Mouse (Mus musculus) cerebellum, postnatal 14 days (tissue): ENCODE data around the gene Clrn3.
"Not testable (repeated sequence)": the region's sequence is repeated elsewhere in the genome, so short reads cannot be mapped to it uniquely, and the experiment has no call there.

ENCODE experiments used
- DNase-seq, 2 experiments: peaks; one replicate each; pipeline ENCODE4 v3.0.0; 2021; ENCODE audit warnings: mixed read lengths in 2 of 2

The Clrn3 gene

GRCm38 (mm10) chr7:135528515-135528914, at the start of gene Clrn3:
Gene Clrn3 (minus strand): TSS chr7:135528654.
- DNase-seq = no peak

DNA sequence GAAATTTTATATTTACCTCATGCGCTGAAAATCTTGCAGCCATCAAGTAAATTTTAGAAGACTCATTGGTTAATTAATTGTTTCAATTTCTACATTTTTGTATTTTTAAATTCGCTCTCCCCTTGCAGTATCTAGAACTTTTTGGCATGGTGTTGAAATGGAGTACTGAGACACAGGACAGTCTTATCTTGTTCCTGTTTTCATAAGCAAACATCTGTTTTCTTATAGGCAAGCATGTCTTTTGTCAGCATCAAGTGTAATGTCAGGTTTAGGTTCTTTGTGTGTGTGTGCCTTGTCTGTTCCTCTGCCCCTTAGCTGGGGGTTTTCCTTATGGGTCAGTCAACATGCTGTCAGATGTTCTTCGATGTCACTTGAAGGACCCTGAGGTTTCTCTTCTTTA, 47.9 kb upstream of the Clrn3 start:
- DNase-seq = no peak

- DNase-seq = not testable (repeated sequence)
These were observed 47.0 kb upstream of the Clrn3 start for GRCm38 (mm10) chr7:135575319-135576069.

DNA sequence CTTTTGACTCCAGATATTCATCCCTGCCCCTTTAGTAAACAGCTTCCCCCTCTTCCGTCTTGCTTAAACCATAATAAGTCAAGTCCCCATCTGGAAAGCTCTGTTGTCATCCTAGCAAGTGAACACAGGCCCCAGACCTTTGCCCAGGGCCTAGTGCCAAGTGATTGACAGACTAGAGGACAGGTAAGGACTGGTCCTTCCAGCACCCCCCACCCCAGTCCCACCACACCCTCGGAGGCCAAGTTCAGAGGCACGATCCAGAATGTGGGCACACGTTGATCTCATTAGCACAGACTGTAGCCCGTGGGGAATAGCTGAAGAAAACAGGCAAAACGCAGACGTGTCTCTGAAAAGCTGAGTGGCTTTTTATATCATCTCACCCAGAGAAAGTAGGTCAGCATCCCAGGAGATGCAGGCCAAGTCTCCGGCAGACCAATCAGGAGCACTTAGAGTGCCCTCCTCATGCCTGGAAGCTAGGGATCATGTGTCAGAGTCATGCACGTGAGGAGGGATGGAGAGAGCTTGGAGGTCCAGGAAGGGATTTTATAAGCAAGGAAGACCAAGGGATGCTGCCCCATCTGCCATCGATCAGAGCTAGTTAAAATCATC, 43.6 kb upstream of the Clrn3 start:
- DNase-seq = peak; percentile 77 to 79

DNA sequence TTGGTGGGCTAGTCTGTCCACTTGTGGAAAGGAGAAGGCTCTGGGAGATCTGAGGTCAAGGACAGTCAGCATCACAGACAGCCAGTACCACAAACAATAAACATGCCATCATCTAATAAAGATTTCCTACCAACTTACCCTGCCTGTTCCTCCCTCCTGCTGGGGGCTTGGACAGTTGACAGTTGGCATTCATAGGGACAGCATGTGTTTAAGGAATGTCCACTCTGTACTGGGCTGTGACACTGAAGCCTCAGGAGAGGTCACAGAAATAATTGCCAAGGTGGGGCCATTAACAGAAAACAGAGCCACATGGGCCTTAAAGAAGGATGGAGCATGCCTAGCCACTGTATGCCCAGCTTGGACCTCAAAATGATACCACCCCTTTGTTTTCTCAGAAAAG, 42.9 kb upstream of the Clrn3 start:
- DNase-seq = peak; percentile 90

DNA sequence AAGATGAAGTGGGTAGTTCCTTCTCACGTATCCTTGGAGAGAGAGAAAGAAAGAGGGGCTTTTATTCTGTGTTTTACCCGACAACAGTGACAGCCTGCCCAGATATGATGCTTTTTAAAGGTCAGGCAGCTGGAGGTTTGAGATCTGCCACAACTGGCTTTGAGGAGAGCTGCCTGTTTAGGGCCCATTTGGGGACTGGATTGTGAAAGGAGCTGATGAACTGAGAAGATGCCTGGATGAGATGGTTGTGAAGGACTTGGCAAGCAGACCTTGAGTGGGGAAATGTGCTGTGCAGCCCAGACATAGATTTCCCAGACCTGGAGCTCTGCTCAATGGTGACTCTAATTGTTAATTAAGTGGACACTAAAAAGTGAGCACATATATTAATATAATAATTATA, 40.1 kb upstream of the Clrn3 start:
- no peak for DNase-seq

DNA sequence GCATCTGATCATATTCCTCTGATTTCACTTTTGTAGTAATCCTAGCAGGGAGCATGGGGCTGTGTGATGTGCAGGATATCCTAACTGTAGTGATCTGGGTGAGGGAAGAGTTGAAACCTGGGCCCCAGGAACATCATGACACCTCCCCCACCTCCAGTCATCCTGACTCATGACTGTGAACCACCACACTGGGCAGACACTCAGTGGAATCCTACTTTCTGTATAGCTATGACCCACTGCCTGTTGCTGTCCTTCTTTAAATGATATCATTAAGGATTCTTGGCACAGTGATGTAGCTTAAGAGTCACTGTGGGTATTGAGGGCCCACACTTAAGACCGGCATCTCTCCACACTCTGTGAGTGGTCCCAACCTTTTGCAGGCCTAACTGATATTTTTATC, 39.1 kb upstream of the Clrn3 start:
- DNase-seq = no peak

GRCm38 (mm10) chr7:135566013-135566412, 37.6 kb upstream of the Clrn3 start:
- DNase-seq = no peak

DNA sequence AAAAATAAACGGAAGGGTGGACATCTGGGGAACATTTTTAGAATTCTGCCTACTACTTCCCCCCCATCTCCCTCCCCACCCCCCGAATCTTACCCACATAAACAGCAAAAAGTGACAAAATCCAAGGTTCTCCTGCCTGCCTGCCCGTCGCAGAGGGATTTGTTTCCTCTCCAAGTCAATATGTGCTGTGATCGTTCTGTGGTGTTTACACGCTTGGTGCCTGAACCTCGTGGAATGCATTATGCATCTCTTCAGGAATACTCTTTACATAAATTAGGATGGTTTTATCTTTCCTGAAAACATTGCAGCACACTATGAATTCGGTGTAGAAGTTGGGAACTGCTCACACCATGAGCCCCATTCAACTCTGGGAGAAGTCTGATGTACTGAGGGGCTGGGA, 35.6 kb upstream of the Clrn3 start:
- DNase-seq = no peak

- no peak for DNase-seq
These were observed 31.8 kb upstream of the Clrn3 start for GRCm38 (mm10) chr7:135560280-135560679.

GRCm38 (mm10) chr7:135556663-135557402, 28.4 kb upstream of the Clrn3 start:
- no peak for DNase-seq

DNA sequence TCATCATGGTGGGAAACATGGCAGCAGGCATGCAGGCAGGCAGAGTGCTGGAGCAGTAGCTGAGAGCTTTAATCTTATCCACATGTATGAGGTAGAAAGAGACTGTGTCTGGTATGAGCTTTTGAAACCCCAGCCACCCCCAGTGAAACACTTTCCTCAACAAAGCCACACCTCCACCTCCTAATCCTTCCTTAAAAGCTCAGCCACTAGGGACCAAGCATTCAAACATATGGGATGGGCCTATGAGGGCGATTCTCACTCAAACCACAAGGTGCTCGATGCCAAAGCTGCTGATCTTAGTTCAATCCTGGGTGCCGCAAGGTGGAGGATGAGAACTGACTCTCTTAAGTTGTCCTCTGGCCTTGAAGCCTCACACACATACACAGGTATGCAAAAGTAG, 25.1 kb upstream of the Clrn3 start:
- no peak for DNase-seq

- no peak for DNase-seq
These were observed 23.1 kb upstream of the Clrn3 start for GRCm38 (mm10) chr7:135551547-135551946.

GRCm38 (mm10) chr7:135548434-135548833, 20.0 kb upstream of the Clrn3 start:
- no peak for DNase-seq

GRCm38 (mm10) chr7:135546530-135546929, 18.1 kb upstream of the Clrn3 start:
- no peak for DNase-seq

DNA sequence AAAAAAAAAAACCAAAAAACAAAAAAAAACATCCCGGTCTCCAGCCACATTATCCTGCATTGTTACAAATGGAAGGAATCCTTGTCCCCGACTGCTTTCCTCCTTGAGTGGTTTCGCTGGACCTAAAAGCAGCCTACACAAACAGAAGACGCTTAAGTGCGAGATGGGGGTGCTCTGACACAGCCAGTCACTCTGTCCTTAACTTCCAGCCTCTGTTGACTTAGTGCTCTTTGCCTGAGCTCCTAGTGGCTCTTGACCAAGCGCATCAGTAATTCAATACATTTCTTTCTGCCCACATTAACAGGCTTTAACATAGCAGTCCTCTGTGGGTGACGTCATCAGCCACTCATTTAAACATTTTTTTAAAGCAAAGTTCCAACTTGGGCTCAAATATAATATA, 17.5 kb upstream of the Clrn3 start:
- DNase-seq = no peak

DNA sequence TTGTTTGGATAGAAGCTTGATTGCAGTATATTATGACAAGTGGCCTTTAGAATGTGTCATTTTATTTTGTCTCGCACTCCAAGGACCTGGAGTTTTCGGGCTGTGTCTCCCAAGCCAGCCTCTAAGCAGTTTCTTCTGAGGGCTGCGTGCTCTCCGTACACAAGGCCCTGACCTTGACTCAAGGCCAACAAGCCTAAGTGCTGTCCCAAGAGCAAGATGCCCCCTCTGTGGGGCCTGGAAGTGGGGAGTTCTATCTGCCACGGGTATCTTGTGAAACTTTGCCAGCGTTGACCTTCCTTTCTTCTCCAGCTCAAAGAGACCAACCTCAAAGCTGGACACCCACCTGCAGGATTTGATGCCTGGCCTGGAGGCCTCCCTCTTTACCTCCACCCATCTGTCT, 15.9 kb upstream of the Clrn3 start:
- DNase-seq = no peak

DNA sequence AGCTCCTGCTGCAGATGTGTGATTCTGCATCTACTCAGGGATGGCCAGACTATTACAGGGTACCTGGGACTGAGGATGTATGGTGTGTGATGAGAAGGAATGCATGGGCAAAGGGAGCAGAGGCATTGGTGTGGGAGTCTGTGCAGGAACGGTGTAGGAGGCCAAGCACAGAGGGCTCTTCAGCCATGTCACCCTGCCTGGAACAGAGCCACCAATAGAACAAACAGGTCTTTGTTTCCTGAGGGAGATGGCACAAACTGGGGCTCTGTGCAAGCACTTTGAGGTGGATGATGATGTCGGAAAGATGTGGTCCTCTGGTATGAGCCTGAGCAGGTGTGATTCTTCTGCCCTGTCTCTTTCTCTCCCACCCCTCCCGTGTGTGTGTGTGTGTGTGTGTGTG, 14.6 kb upstream of the Clrn3 start:
- DNase-seq = no peak

DNA sequence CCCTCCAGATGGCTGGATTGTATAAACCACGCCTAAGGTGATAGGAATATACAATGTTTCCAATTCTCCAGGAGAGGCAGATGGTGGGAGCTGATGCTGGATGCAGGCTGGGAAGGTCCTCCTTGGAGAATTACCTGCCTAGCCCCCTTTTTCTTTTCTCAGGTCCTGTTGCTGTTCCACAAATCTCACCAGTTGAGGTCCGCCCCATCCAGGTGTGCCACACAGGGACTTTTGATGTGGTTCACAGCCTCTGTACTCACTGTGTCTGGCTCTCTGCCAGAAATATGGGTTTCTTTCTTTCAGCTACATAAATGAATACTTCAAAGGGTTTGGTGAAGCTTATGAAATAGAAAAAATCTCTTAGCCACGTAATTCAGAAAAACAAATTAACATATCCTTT, 13.8 kb upstream of the Clrn3 start:
- DNase-seq = no peak

GRCm38 (mm10) chr7:135539429-135539828, 11.0 kb upstream of the Clrn3 start:
- peak in 1 of 2 experiments; percentile 27 for DNase-seq

GRCm38 (mm10) chr7:135537948-135538741, 9.7 kb upstream of the Clrn3 start:
- peak; percentile 75 to 81 for DNase-seq

DNA sequence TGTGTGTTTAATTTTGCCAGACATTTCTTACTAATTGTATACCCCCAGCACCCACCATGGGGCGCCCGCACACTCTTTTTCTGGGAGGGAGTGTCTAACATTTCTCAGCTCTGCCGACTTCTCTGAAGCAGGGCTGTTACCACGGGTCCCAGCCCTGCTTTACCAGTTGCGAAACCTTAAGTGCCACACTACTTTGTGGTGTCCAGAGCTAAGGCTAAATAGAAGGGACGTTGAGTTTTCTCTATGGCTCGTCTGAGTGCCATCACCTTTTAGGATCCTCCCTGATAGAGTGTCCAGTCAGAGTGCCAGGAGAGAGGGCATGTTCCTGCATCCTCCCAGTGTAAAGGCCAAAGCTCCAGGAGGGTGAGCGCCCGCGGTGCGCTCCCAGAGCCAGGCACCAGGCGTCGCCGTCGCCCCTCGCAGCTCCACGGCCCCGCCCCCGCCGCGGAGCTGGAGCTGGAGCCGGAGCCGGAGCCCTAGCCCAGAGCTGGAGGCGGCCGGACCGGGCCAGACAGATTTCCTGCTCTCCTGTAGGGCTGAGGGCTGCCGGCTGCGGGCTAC, 9.0 kb upstream of the Clrn3 start, which contains the start of gene Ptpre:
Gene Ptpre, plus strand, starts transcription at position 141 of the 561 bp plus-strand sequence.
- DNase-seq = peak; percentile 87 to 91

GRCm38 (mm10) chr7:135535908-135536307, 7.5 kb upstream of the Clrn3 start:
- no peak for DNase-seq
